Mouse (Mus musculus) ovary, adult 10 weeks (tissue): ENCODE results near the gene Grm3. TPM values are rescaled to one million over a fixed set of nuclear protein-coding genes. Genes with fewer than 3 reads are reported as not detected.

ENCODE experiments used
- polyA plus RNA-seq: library from polyadenylated mRNA; stranded (reverse); fragments of 350-450 nt; fragmentation: Illumina TruSeq; extraction: RNeasy Lipid Tissue Mini Kit (QIAGEN cat#74804); gene quantifications from one replicate; pipeline ENCODE4 v1.2.3, GENCODE M21; 2014

Grm3 gene
- not detected for polyA plus RNA-seq

DNA sequence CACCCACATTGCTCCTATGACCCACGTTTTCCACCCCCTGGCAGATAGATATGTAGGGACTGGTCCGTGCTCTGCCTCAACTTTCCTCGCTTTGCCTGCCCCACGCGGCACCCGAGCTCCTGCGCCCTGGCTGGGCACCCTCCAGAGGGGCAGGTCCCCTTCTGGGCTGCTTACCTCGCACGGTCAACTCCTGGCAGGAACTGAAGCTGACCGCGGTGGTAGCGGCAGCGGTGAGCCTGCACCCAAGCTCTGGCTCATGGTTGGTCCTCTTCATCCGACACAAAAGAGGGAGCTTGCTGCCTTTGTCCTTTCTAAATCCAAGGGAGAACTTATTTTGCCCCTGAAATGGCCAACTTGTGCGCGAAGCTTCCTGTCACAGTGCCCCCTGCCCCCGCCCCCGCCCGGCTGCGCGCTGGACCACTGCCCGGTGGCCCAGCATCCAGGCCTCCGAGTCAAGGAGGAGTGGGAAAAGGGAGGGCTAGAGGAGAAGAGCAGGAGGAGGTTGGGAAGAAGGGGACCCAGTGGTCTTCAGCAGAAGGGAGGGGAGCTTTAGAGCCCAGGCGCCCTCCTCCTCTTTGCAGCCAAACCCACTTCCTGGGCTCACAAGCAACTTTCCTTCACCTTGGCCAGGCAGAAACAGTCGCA is at the start of gene Grm3:
Gene Grm3 (minus strand): TSS at position 215 of the 645 bp plus-strand sequence.

